Mouse (Mus musculus) neural tube, embryonic 11.5 days (tissue): Measurements from ENCODE around the gene Commd3. TPM values are rescaled to one million over a fixed set of nuclear protein-coding genes. Genes with fewer than 3 reads are reported as not detected.
A peak's percentile ranks its signal among the peaks of the same experiment; 100 is the strongest.

Experiments used
- ATAC-seq: fragments of 200-750 bp; cut with Nextera tagmentation; 2 replicates; pipeline ENCODE4 v1.8.0; 2017; ENCODE audit warnings: moderate number of reproducible peaks, mild to moderate bottlenecking, moderate TSS enrichment, moderate library complexity; ENCODE audit not compliant: insufficient read depth, low FRiP score, low TSS enrichment
- DNase-seq: peaks from one replicate; pipeline ENCODE4 v3.0.0-alpha.2; 2015; ENCODE audit warnings: low spot score
- H3K27ac ChIP-seq: fragments of 300-500 bp; sonication (generic); 2 replicates; pipeline ENCODE4 v1.5.1; 2014; ENCODE audit warnings: low read depth, mild to moderate bottlenecking, low read length
- H3K27me3 ChIP-seq: fragments of 300-500 bp; sonication (generic); 2 replicates; pipeline ENCODE4 v1.6.1; 2014; ENCODE audit warnings: mild to moderate bottlenecking, low read length, mixed read lengths; ENCODE audit not compliant: control insufficient read depth, insufficient read depth
- H3K36me3 ChIP-seq: fragments of 300-500 bp; sonication (generic); 2 replicates; pipeline ENCODE4 v1.6.1; 2014; ENCODE audit warnings: mild to moderate bottlenecking, low read length, moderate library complexity, mixed read lengths; ENCODE audit not compliant: control insufficient read depth, insufficient read depth
- H3K4me1 ChIP-seq: fragments of 300-500 bp; sonication (generic); 2 replicates; pipeline ENCODE4 v1.6.1; 2014; ENCODE audit warnings: low read length, mixed read lengths; ENCODE audit not compliant: control insufficient read depth, insufficient read depth
- H3K4me2 ChIP-seq: fragments of 300-500 bp; sonication (generic); 2 replicates; pipeline ENCODE4 v1.6.1; 2014; ENCODE audit warnings: low read depth, mild to moderate bottlenecking, moderate library complexity
- H3K4me3 ChIP-seq: fragments of 300-500 bp; sonication (generic); 2 replicates; pipeline ENCODE4 v1.5.1; 2014; ENCODE audit warnings: low read depth, low read length
- H3K9ac ChIP-seq: fragments of 300-500 bp; sonication (generic); 2 replicates; pipeline ENCODE4 v1.6.1; 2014; ENCODE audit warnings: mild to moderate bottlenecking, low read length
- H3K9me3 ChIP-seq: fragments of 300-500 bp; sonication (generic); 2 replicates; pipeline ENCODE4 v1.6.1; 2016; ENCODE audit warnings: low read length; ENCODE audit not compliant: control insufficient read depth
- WGBS: fragments of 180-500 bp; shearing (Covaris S2); extraction: QIAGEN DNeasy Blood & Tissue Kit; methylation state at CpG from one replicate; pipeline ENCODE4 v1.1.7; 2014; 5-methylcytosine and 5-hydroxymethylcytosine counted together
- polyA plus RNA-seq: library from polyadenylated mRNA; unstranded; fragments of >200 nt; fragmentation: Nextera tagmentation; extraction: Ambion mirVana; gene quantifications from 2 replicates; pipeline ENCODE4 v1.2.1, GENCODE M21; 2014

Gene Commd3
- polyA plus RNA-seq, 1 experiment from 2014 or later: 145 TPM

- H3K36me3 ChIP-seq: no peaks in the 10 kb centered on the region
- H3K4me1 ChIP-seq: no peaks in the 10 kb centered on the region; the same call in 1 of the 2 replicates
- no peak overlapping the region for H3K27ac ChIP-seq
- H3K4me3 ChIP-seq: no peak overlapping the region
- WGBS: 4% methylated on average over 7 of the region's 7 CpGs
- peaks cover 71% of the 10 kb centered on the region for H3K27me3 ChIP-seq
- no peak overlapping the region for H3K4me2 ChIP-seq
- ATAC-seq (no peak), DNase-seq (no peak)
- no peaks in the 10 kb centered on the region for H3K9me3 ChIP-seq
- H3K9ac ChIP-seq: no peak overlapping the region
These were observed 23.5 kb downstream of the Commd3 start for GRCm38 (mm10) chr2:18695629-18696150.

DNA sequence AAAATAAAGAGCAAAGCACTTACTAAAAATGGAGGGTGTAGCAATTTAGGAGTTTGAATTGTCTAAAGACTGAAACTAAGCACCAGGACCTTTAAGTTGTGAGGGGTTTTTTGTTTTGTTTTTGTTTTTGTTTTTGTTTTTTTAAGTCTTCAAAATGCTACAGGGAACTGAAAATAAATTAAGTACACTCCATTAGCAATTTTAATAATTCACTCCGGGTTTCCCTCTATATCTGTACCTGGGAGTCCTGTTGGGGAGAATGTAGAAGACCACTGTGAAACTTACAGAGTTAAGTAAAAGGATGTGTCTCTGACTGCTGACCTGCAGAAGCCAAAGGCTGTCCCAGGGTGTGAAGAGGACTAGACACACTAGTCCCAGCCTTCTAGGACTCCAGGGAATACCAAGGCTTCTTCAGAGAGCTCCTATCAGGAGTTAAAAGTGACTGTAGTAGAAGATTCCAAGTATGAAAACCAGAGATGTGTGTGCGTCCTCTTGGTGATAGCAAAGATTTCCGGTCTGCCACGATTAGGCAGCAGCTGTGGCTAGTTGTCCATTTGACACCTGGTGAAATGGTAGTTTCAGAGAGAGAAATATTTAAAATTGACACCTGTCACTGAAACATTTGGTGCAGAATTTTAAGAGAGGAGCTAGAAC is 25.5 kb downstream of the Commd3 start:
- no peak overlapping the region for H3K9ac ChIP-seq

DNA sequence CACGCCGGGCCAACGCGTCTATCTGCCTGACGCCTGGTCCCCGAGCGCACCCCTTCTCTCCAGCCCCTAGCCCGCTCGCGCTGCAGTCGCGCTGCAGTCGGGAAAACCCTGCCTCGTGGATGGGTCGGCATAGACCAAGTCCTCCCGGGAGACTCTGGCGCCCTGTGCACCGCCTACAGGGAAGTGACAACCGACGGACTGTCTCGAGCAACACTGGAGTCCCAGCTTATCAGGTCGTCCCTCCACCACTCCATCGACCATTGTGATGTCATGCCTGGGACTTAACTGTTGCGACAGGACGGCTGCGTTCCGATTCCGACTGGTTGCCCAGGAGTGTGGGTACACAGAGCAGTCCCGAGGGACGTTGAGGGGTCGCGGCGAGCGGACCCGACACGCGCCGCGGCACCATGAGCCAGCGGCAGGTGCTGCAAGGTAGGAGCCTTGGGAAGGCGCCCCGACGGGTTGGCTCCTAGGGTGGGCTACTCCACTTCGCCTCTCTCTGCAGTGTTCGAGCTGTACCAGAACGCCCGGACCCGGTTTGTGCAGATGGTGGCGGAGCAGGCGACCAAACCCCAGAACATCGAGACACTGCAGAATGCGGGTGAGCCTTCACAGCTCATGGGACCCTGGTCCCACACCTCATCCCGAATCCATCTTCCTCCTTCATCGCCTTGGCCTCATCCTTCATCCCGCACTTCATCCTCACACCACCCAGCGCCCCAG is 26.6 kb downstream of the Commd3 start:
- under 1% methylated on average over 55 of the region's 56 CpGs for WGBS
- no peak overlapping the region for H3K9ac ChIP-seq
- DNase-seq (peak; percentile 65), ATAC-seq (no peak)
- H3K4me1 ChIP-seq: no peaks in the 10 kb centered on the region
- H3K27me3 ChIP-seq: peaks cover 60% of the 10 kb centered on the region
- no peak overlapping the region for H3K27ac ChIP-seq
- no peak overlapping the region for H3K4me2 ChIP-seq
- no peaks in the 10 kb centered on the region for H3K36me3 ChIP-seq
- H3K9me3 ChIP-seq: no peaks in the 10 kb centered on the region
- peak overlapping the region; percentile 12; the same call in 1 of the 2 replicates for H3K4me3 ChIP-seq

More for the DNA sequence above, 25.5 kb downstream of the Commd3 start:
- Histone ChIP-seq H3K4me3 (no peak overlapping the region), H3K36me3 (no peaks in the 10 kb centered on the region), H3K4me2 (no peak overlapping the region), H3K27ac (no peak overlapping the region), H3K27me3 (peaks cover 65% of the 10 kb centered on the region), H3K9me3 (no peaks in the 10 kb centered on the region), H3K4me1 (no peaks in the 10 kb centered on the region; the same call in 1 of the 2 replicates)
- no peak for DNase-seq
- no peak for ATAC-seq
- WGBS: under 1% methylated on average over 4 of the region's 4 CpGs

GRCm38 (mm10) chr2:18699401-18699990 is 27.3 kb downstream of the Commd3 start:
- Histone ChIP-seq H3K4me1 (no peaks in the 10 kb centered on the region), H3K27ac (no peak overlapping the region), H3K4me3 (no peak overlapping the region), H3K27me3 (peaks cover 60% of the 10 kb centered on the region), H3K9me3 (no peaks in the 10 kb centered on the region), H3K36me3 (no peaks in the 10 kb centered on the region), H3K4me2 (no peak overlapping the region), H3K9ac (no peak overlapping the region)
- no peak for ATAC-seq
- peak; percentile 37 for DNase-seq
- 0% methylated on average over 11 of the region's 11 CpGs for WGBS

- WGBS: 81% methylated on average over 3 of the region's 3 CpGs
- H3K4me1 ChIP-seq: no peaks in the 10 kb centered on the region
- ATAC-seq (no peak), DNase-seq (no peak)
- H3K36me3 ChIP-seq: no peaks in the 10 kb centered on the region
- no peaks in the 10 kb centered on the region for H3K9me3 ChIP-seq
- no peak overlapping the region for H3K9ac ChIP-seq
- no peak overlapping the region for H3K27ac ChIP-seq
- no peak overlapping the region for H3K4me3 ChIP-seq
- no peaks in the 10 kb centered on the region for H3K27me3 ChIP-seq
- no peak overlapping the region for H3K4me2 ChIP-seq
These were observed 38.2 kb downstream of the Commd3 start for GRCm38 (mm10) chr2:18710356-18710755.

DNA sequence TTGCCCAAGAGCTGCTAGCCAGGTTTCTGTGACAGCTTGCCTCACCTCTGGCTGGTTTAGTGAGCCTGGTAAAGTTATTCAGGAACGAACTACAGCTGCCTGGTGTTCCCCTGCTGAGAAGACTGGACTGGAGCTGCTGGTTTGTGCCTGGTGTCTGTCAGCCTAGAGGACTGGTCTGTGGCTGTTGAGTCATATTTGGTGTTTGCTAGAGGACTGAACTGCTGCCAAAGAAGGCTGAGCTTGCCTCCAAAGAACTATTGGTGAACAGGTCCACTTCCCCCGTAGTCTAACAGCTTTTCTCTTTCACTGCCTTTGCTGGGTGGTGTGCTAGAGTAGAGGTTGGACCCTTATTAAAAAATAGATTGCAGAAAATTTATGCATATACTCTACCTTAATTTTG is 40.9 kb downstream of the Commd3 start:
- Histone ChIP-seq H3K27ac (no peak overlapping the region), H3K9ac (no peak overlapping the region), H3K9me3 (no peaks in the 10 kb centered on the region), H3K4me1 (no peaks in the 10 kb centered on the region), H3K4me2 (no peak overlapping the region), H3K36me3 (no peaks in the 10 kb centered on the region), H3K27me3 (no peaks in the 10 kb centered on the region), H3K4me3 (no peak overlapping the region)
- WGBS: 65% methylated on average over 2 of the region's 2 CpGs
- DNase-seq: no peak
- ATAC-seq: no peak

DNA sequence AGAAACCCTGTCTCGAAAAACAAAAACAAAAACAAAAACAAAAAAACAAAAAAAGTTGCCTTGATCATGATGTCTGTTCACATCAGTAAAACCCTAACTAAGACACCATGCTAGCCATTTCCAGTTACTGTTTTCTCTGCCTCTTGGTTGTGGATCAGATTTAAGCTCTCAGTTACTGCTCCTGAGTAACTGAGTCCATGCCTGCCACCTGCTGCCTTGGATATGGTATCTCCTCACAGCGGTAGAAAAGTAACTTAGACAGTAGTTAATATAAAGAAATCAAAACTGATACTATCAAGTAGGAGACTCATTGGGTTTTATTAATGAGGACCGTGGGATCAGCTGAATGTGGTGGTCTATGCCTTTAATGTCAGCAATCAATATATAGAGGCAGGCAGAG is 42.2 kb downstream of the Commd3 start:
- no peak overlapping the region for H3K4me3 ChIP-seq
- H3K4me2 ChIP-seq: no peak overlapping the region
- H3K36me3 ChIP-seq: no peaks in the 10 kb centered on the region
- DNase-seq (no peak), ATAC-seq (no peak)
- no peaks in the 10 kb centered on the region for H3K4me1 ChIP-seq
- no peak overlapping the region for H3K9ac ChIP-seq
- no peaks in the 10 kb centered on the region for H3K9me3 ChIP-seq
- H3K27ac ChIP-seq: no peak overlapping the region
- whole genome bisulfite sequencing: 81% methylated on average over 3 of the region's 3 CpGs
- no peaks in the 10 kb centered on the region for H3K27me3 ChIP-seq

GRCm38 (mm10) chr2:18718521-18718920 is 46.3 kb downstream of the Commd3 start:
- WGBS: 88% methylated on average over 4 of the region's 4 CpGs
- no peak overlapping the region for H3K27ac ChIP-seq
- ATAC-seq: no peak

More at GRCm38 (mm10) chr2:18718521-18718920, 46.3 kb downstream of the Commd3 start:
- H3K9me3 ChIP-seq: no peaks in the 10 kb centered on the region
- no peak for DNase-seq
- H3K9ac ChIP-seq: no peak overlapping the region
- no peak overlapping the region for H3K4me2 ChIP-seq
- no peaks in the 10 kb centered on the region for H3K27me3 ChIP-seq
- no peaks in the 10 kb centered on the region for H3K4me1 ChIP-seq
- no peak overlapping the region for H3K4me3 ChIP-seq
- H3K36me3 ChIP-seq: no peaks in the 10 kb centered on the region
